Mouse (Mus musculus) megakaryocyte-erythroid progenitor cell, adult 5-6 weeks (primary cell): ENCODE measurements around the gene Vps37b. TPM values are rescaled to one million over a fixed set of nuclear protein-coding genes. Genes with fewer than 3 reads are reported as not detected.

Experiments used
- ATAC-seq: replicated peaks from 2 replicates; pipeline ENCODE4 v1.8.0; 2016; ENCODE audit warnings: mild to moderate bottlenecking, inconsistent platforms; ENCODE audit not compliant: severe bottlenecking, poor library complexity, low FRiP score, low TSS enrichment
- total RNA-seq, 2 experiments: library from RNA; stranded (forward) in 1 of 2; stranded (reverse) in 1 of 2; fragments of 200-1000, 215-1000 nt in 1 of 2; fragments of >200 nt in 1 of 2; fragmentation: Nextera tagmentation in 1 of 2; gene quantifications; 2 replicates each; pipeline ENCODE4 v1.2.3; 2014 to 2017

Vps37b gene
- total RNA-seq, 2 experiments from 2014 or later, result 15.5 to 20.8 TPM

- no peak for ATAC-seq
These were observed 25.1 kb downstream of the Vps37b start for GRCm38 (mm10) chr5:124006891-124007491.

GRCm38 (mm10) chr5:124006082-124006873 lies 25.8 kb downstream of the Vps37b start:
- no peak for ATAC-seq

GRCm38 (mm10) chr5:124005591-124005990 lies 26.5 kb downstream of the Vps37b start:
- ATAC-seq, result no peak

- no peak for ATAC-seq
These were observed 26.9 kb downstream of the Vps37b start for GRCm38 (mm10) chr5:124005151-124005500.

- ATAC-seq, result no peak
These were observed 27.5 kb downstream of the Vps37b start for GRCm38 (mm10) chr5:124004356-124005150.

GRCm38 (mm10) chr5:124003375-124003774 lies 28.7 kb downstream of the Vps37b start:
- no peak for ATAC-seq

GRCm38 (mm10) chr5:124002876-124003275 lies 29.2 kb downstream of the Vps37b start:
- ATAC-seq, result no peak

- no peak for ATAC-seq
These were observed 30.8 kb downstream of the Vps37b start for GRCm38 (mm10) chr5:124001274-124001673.

GRCm38 (mm10) chr5:124000824-124001223 lies 31.2 kb downstream of the Vps37b start:
- peak; percentile 45 for ATAC-seq

GRCm38 (mm10) chr5:123998370-123998769 lies 33.7 kb downstream of the Vps37b start:
- no peak for ATAC-seq

- no peak for ATAC-seq
These were observed 34.3 kb downstream of the Vps37b start for GRCm38 (mm10) chr5:123997811-123998210.

- ATAC-seq, result no peak
These were observed 34.8 kb downstream of the Vps37b start for GRCm38 (mm10) chr5:123997211-123997751.

GRCm38 (mm10) chr5:123996695-123997094 lies 35.4 kb downstream of the Vps37b start:
- no peak for ATAC-seq

GRCm38 (mm10) chr5:123996194-123996593 lies 35.9 kb downstream of the Vps37b start:
- ATAC-seq, result no peak

GRCm38 (mm10) chr5:123995388-123995787 lies 36.7 kb downstream of the Vps37b start:
- no peak for ATAC-seq

- no peak for ATAC-seq
These were observed 37.6 kb downstream of the Vps37b start for GRCm38 (mm10) chr5:123994468-123994867.

GRCm38 (mm10) chr5:123993263-123994036 lies 38.6 kb downstream of the Vps37b start:
- no peak for ATAC-seq

- ATAC-seq, result no peak
These were observed 39.3 kb downstream of the Vps37b start for GRCm38 (mm10) chr5:123992794-123993193.

GRCm38 (mm10) chr5:123992193-123992637 lies 39.9 kb downstream of the Vps37b start:
- ATAC-seq, result no peak
